Mouse (Mus musculus) c-Kit-positive CD71-negative TER-119-negative erythroid progenitor cells, embryonic 14.5 days (primary cell): ENCODE measurements around the gene Zbtb7b.

Experiments used
- DNase-seq: peaks from one replicate; pipeline ENCODE4 v3.0.0-alpha.2; 2013; ENCODE audit warnings: low read depth

The Zbtb7b gene

GRCm38 (mm10) chr3:89337062-89337720 is 57.4 kb downstream of the Zbtb7b start:
- no peak for DNase-seq

- no peak for DNase-seq
Observed at GRCm38 (mm10) chr3:89336529-89336928, 58.0 kb downstream of the Zbtb7b start.

GRCm38 (mm10) chr3:89333053-89333452 is 61.5 kb downstream of the Zbtb7b start:
- DNase-seq, result no peak

- no peak for DNase-seq
Observed at GRCm38 (mm10) chr3:89332476-89332875, 62.1 kb downstream of the Zbtb7b start.

- no peak for DNase-seq
Observed at GRCm38 (mm10) chr3:89332013-89332412, 62.6 kb downstream of the Zbtb7b start.

GRCm38 (mm10) chr3:89331561-89331960 is 63.0 kb downstream of the Zbtb7b start:
- DNase-seq, result no peak

- DNase-seq, result no peak
Observed at GRCm38 (mm10) chr3:89330948-89331347, 63.6 kb downstream of the Zbtb7b start.

GRCm38 (mm10) chr3:89330346-89330745 is 64.2 kb downstream of the Zbtb7b start:
- no peak for DNase-seq

- DNase-seq, result no peak
Observed at GRCm38 (mm10) chr3:89328623-89329022, 66.0 kb downstream of the Zbtb7b start.
